Mouse (Mus musculus) left cerebral cortex, postnatal 10 days (tissue): ENCODE measurements at regions not wholly inside any gene's neighbourhood (a gene's known extent, or its start where the extent isn't known, plus 50 kb on each side); places are given as distances from the start of the nearest gene placed in this dataset.

Experiments used
- DNase-seq, 2 experiments: peaks; one replicate each; pipeline ENCODE4 v3.0.0; 2021 to 2022; ENCODE audit warnings: low spot score in 2 of 2, mixed read lengths in 1 of 2; ENCODE audit errors: extremely low spot score in 1 of 2
- intact Hi-C: fragments of 180-260 bp; cut with DNase I; formaldehyde crosslinking; loops from one replicate; pipeline ENCODE4 v1.15.1; 2025

DNA sequence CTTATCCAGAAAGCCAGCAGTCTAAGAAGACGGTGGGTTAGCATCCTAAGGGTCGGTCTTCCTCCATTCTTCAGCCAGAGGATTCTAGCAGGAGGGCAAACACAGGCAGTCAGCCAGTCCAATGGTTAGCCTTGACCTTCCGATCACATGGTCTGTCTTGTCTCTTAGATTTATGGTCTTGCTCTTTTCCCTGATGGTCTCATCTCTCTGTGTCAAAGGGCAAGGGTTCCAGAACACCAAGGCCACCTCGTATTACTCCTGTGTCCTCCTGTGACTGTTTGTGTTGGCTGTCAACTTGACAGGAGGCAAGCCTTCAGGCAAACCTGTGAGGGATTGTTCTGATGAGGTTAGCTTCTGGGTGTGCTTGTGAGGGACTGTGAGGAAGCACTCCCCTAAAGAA, 323.9 kb downstream of the Prdm2 start:
- no peak for DNase-seq
- intact Hi-C loops: loop anchor here (10.0 kb wide), 1 partner anchor 734 kb away; no protein-coding TSS in a partner anchor

DNA sequence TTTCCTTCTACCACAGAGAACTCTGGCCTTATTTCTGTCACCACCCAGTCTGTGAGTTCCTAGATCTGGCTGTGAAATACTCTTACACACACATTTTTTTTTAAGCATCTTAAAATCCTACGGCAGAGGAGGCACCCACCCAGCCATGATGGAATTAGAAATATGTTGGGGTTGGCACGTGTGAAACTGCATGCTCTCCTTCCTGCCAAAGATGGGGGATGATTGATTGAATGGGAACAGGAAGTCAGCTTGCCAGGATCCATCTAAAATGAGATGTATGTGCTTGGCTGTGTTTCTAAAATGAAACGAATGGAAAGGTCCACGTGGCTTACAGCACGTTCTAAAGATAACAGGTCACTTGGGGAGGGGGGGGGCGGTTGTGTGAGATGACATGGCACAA, 324.9 kb downstream of the Prdm2 start:
- intact Hi-C loops: loop anchor here (10.0 kb wide), 1 partner anchor 733 kb away; no protein-coding TSS in a partner anchor
- DNase-seq: peak in 1 of 2 experiments; percentile 60

DNA sequence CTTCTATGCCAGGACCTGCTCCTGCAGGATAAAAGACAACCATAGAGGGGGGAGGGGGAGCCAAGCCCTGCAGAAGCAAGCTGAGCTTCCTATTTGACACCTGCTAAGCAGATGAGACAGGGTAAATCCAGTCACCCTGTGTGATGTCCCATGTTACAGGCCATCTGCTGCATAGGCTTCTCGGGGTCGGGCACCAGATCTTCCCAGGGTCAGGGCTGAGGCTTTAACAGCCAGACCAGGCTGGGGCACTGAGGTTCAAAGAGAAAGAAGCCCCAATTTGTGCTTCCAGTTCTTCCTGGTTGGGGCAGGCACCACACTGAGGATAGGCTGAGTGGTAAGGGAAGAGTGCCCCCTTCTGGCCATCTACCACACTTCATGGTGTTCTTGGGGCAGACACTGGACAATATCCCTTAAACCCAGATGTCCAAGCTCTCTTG, 332.5 kb downstream of the Prdm2 start:
- DNase-seq: peak; percentile 37 to 71

DNA sequence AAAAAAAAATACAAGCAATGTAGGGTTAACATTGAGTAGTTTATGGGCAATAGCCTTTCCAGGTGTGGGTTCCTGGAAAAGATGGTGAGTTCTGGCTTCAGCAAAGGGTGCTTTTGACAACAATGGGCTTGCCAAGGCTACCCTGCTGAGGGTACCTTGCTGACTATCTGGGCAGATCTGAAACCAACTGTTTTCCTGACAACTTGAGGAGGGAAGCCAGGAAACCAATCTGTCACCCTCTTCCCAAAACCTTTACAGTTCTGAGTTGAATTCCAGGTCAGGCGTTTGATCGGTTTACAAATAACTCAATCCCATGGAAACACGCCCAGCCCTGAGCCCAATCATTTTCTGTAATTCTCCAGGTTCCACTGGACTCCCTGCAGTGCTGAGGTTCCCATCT, 336.6 kb downstream of the Prdm2 start:
- no peak for DNase-seq
- intact Hi-C loops: no loop called here

More for the DNA sequence above, 332.5 kb downstream of the Prdm2 start:
- intact Hi-C loops: loop anchor here (10.0 kb wide), 1 partner anchor 726 kb away; no protein-coding TSS in a partner anchor

DNA sequence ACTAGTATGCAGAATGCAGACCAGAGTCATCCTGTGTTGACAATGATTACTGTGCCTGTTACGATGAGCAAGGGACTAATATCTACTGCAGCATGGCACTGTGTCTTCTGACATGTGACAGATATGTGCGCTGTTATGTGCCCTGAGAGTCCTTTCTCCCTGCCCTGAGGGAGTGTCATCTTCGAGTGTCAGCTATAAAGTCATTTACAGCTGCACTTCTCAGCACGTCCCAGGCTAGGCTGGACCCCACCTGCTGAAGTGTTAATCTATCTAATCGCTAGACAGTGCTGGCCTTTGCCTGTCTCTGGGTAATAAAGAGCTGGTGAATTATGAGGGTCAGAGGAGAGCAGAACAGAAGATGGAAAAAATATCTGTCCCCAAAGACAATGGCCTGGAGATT, 337.7 kb downstream of the Prdm2 start:
- intact Hi-C loops: no loop called here
- DNase-seq: no peak

DNA sequence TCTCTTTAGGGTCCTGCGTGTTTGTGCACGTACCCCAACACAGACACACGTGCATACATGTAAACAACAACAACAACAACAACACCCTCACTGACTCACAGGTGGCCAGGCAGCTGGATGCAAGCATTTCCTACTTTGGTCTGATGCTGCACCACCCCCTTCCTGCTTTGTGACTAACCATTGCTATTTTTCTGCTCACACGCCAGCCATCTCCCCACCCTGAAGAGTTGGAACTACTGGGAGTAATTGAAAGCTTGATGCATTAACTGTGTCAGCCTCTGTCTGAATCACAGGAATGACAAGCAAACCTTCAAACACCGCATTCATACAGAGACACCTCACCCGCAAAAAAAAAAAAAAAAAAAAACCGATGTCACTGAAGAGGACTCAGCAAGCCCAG, 346.5 kb downstream of the Prdm2 start:
- intact Hi-C loops: no loop called here

GRCm38 (mm10) chr4:142865593-142865992, 347.2 kb downstream of the Prdm2 start:
- intact Hi-C loops: no loop called here
- no peak for DNase-seq

More for the DNA sequence above, 346.5 kb downstream of the Prdm2 start:
- no peak for DNase-seq

DNA sequence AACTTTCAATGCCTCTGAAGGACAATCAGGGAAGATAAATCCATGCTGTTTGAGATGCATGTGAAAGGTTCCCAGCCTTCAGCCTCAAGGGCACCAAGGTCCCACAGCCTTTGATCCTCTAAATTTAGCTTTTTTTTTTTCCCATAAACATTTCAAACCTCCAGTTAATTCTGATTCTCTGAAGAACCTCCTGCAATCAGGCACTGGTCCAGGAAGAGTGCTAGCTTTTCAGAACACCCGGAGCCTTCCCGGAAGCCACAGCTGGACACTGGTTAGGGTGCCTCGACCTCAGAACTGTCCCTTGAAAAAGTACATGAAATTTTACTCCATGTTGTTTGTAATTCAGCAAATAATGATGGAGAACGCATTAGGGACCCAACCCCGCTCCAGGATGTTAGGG, 348.9 kb downstream of the Prdm2 start:
- no peak for DNase-seq
- intact Hi-C loops: no loop called here

GRCm38 (mm10) chr4:142860441-142860840, 352.4 kb downstream of the Prdm2 start:
- intact Hi-C loops: no loop called here
- no peak for DNase-seq

GRCm38 (mm10) chr4:142856626-142857025, 356.2 kb downstream of the Prdm2 start:
- peak; percentile 55 to 65 for DNase-seq
- intact Hi-C loops: no loop called here

- intact Hi-C loops: no loop called here
- peak in 1 of 2 experiments; percentile 38 for DNase-seq
These were observed 357.2 kb downstream of the Prdm2 start for GRCm38 (mm10) chr4:142855635-142856034.

DNA sequence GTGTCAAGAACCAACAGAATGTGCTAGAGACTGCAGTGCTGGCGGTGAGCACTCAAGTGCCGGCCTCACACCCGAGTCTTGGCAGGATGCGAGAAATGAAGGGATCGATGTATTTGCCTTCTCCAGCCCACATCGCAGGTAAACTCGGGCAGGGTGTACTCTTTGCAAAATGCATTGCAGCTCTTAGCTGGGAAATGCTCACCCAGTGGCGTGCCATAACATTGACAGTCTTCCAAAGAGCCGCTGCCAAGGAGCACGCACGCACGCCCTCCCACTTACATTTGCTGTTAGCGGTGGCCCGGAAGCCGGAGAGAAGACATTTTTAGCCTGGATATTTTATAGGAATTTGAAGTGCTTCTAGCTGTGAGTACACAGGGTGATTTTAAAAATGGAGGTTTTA, 358.9 kb downstream of the Prdm2 start:
- intact Hi-C loops: no loop called here
- peak; percentile 30 to 32 for DNase-seq

GRCm38 (mm10) chr4:142845066-142845696, 367.6 kb downstream of the Prdm2 start:
- intact Hi-C loops: no loop called here
- DNase-seq: no peak

- intact Hi-C loops: no loop called here
- DNase-seq: no peak
These were observed 373.3 kb downstream of the Prdm2 start for GRCm38 (mm10) chr4:142839540-142839939.

- DNase-seq: no peak
- intact Hi-C loops: no loop called here
These were observed 374.3 kb downstream of the Prdm2 start for GRCm38 (mm10) chr4:142838363-142838964.

DNA sequence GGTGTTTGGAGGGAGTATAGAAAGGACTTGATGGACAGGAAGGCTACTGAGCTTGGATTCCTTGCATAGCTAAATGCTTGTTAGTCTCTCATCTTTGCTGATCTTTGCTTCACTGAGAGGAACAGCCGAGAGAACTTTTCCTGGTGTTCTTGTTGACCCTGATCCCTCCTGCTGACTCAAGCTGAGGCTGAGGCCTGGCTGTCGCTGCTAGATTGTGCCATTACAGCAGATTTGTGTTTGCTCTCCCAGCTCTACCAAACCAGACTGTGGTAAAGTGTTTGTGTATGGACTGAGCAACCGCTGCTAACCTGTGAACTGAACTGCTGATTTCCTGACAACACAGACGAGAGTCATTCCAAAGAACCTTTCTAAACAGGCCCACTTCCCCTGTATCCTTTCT, 375.2 kb downstream of the Prdm2 start:
- intact Hi-C loops: no loop called here
- no peak for DNase-seq

DNA sequence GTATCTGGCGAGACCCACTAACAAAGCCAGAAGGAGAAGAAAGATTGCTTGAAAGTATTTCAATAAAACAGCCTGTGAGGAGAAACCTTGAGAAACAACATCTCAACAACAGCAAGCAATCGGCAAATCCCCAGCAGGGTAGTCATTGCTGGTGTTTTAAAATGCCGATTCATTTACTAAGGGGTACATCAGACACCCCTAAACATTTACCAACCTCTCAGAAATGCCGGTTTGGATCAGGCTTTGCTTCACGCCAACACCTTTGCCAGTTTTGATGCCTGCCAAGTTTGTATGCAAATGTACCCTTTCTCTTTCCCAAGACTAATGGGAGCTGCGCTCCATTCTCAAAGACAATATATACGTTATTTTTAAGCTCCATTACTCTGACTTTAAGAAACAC, 383.1 kb downstream of the Prdm2 start:
- intact Hi-C loops: no loop called here
- no peak for DNase-seq

GRCm38 (mm10) chr4:142828969-142829368, 383.8 kb downstream of the Prdm2 start:
- intact Hi-C loops: no loop called here
- DNase-seq: no peak

DNA sequence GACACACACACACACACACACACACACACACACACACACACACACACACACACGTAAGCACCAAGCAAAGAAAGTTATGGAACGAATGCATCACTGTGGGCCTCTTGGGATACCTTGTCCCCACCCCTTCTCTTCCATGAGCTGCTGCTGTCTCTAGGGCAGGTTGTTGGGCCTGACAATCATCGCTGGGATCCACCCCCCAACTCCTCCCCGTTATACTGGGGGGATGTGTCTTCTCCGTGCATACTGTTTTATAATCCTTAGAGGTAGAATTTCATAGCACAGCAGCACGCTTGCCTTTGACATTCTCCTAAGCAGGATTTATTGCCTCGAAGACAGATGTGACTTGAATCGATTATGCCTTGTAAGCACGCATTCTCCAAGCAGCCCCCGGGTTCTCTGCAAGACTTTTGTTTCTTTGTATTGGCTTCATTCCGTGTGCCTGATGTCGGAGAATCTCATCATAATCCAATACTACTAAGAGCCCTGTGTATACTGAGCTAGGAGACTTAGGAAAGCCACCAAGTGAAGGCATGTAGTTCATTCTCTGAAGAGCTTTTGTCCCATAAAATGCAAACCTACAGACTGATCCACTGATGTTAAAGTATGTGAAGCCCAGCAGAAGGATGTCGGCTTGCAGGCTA, 386.4 kb downstream of the Prdm2 start:
- intact Hi-C loops: no loop called here
- DNase-seq: peak in 1 of 2 experiments; percentile 4

- no peak for DNase-seq
- intact Hi-C loops: no loop called here
These were observed 387.0 kb downstream of the Prdm2 start for GRCm38 (mm10) chr4:142825786-142826185.
